Mouse (Mus musculus): ENCODE results near the gene Gm7929. TPM values are rescaled to one million over a fixed set of nuclear protein-coding genes. Genes with fewer than 3 reads are reported as not detected.
"Not testable (repeated sequence)": the region's sequence is repeated elsewhere in the genome, so short reads cannot be mapped to it uniquely, and the experiment has no call there.

Gene Gm7929
- not detected for total RNA-seq (2021)

DNA sequence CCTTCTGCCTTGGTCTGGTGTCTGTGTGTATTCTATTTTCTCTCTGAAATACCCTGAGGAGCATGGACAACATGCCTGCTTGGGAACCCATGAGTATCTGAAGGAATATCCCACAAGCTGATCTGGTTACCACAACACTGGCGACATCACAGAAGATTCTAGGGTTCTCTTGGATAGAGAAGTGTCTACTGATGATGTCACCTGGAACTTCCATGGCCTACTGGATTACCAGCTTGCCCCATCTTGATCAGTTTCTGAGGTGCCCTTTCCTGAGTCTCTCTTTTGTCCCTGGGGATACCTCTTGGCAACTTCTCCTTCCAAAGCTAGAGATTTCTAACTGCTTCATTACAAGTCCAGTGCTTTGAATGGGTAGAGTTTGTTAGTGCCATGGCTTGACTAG is at the start of gene Gm7929:
Gene Gm7929 (minus strand): TSS at position 101 of the 400 bp plus-strand sequence.
- DNase-seq (ENCODE audit: low spot score); intact Hi-C loops (cut with DNase I): not testable (repeated sequence)

DNA sequence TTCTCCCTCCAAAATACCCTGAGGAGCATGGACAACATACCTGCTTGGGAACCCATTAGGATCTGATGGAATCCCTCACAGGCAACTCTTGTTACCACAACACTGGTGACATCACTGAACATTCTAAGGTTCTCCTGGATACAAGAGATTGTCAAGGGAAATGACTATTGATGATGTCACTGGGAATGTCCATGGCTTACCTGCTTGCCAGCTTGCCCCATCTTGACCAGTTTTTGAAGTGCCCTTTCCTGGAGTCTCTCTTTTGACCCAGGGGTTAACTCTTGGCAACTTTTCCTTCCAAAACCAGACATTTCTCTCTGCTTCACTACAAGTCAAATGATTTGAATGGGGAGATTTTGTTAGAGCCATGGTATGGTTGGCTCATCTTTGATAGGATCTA is 21.9 kb upstream of the Gm7929 start, which contains the start of gene Gm47189:
Gene Gm47189 (minus strand): TSS at position 101 of the 400 bp plus-strand sequence.
- DNase-seq (ENCODE audit: low spot score); intact Hi-C loops (cut with DNase I): not testable (repeated sequence)

DNA sequence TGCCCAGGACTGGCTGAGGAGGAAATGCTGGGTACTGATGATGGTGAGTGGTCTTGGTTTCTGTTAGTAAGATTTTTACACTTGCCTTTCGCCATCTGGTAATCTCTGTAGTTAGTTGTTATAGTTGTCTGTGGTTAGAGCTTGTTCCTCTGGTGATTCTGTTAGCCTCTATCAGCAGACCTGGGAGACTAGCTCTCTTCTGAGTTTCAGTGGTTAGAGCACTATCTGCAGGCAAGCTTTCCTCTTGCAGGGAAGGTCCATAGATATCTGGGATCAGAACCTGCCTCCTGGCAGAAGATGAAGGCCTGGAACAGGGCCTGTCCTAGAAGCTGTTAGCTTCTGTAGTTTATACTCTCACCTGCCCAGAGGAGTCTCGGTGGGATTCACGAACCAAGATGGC is 5.5 kb upstream of the Gm7929 start:
- DNase-seq (ENCODE audit: low spot score) = peak; percentile 2
- intact Hi-C loops (cut with DNase I) = not testable (repeated sequence)

DNA sequence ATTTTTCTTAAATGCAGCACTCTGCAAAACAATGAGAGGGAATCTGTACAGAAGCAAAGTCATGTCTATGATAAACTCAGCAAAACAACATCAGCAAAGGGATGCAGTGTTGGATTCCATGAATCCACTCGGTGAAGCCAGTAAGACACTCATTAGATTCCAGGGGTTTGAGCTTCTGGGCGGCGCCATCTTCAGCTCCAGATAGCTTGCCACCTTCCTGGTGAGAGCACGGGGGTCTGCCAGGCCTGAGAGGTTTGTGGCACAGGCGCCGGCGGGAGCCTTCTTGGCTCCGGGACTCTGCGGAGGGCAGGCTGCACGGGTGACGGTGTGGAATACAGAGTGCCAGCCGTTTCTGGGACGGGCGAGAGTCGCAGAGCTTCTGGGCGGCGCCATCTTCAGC is 27.0 kb downstream of the Gm7929 start:
- intact Hi-C loops (cut with DNase I); DNase-seq (ENCODE audit: low spot score): not testable (repeated sequence)

DNA sequence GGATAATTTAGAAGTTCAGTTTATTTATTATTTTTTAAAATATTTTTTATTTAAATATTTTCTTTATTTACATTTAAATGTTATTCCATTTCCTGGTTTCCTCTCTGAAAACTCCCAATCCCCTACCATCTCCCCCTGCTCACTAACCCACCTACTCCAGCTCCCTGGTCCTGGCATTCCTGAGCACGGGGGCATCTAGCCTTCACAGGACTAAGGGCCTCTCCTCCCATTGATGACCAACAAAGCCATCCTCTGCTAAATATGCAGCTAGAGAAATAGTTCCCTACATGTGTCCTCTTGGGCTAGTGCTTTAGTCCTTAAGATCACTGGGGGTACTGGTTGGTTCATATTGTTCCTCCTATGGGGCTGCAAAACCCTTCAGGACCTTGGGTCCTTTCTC is 33.2 kb downstream of the Gm7929 start:
- DNase-seq (ENCODE audit: low spot score); intact Hi-C loops (cut with DNase I): not testable (repeated sequence)

DNA sequence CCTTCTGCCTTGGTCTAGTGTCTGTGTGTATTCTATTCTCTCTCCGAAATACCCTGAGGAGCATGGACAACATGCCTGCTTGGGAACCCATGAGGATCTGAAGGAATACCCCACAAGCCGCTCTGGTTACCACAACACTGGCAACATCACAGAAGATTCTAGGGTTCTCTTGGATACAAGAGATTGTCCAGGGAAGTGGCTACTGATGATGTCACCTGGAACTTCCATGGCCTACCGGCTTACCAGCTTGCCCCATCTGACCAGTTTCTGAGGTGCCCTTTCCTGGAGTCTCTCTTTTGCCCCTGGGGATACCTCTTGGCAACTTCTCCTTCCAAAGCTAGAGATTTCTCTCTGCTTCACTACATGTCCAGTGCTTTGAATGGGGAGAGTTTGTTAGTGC is 48.6 kb downstream of the Gm7929 start, which contains the start of gene Gm8068:
Gene Gm8068 (minus strand): TSS at position 101 of the 400 bp plus-strand sequence.
- intact Hi-C loops (cut with DNase I); DNase-seq (ENCODE audit: low spot score): not testable (repeated sequence)

Other genes with a start within 250 kb of the Gm7929 start
- not detected for gene Gm7970, start 195.0 kb downstream of the Gm7929 start, total RNA-seq (2021)
- not detected for gene 1700049E17Rik2, start 177.4 kb downstream of the Gm7929 start, total RNA-seq (2021)
- gene Gm3072, start 126.0 kb downstream of the Gm7929 start, total RNA-seq (2021) = not detected
- not detected for gene Gm3676, start 104.1 kb downstream of the Gm7929 start, total RNA-seq (2021)
- gene Gm8068, start 48.7 kb downstream of the Gm7929 start, total RNA-seq (2021) = not detected
- not detected for gene Gm47189, start 21.8 kb upstream of the Gm7929 start, total RNA-seq (2021)
- gene Gm7980, start 156.7 kb upstream of the Gm7929 start, total RNA-seq (2021) = not detected
- gene 1700049E17Rik1, start 174.3 kb upstream of the Gm7929 start, total RNA-seq (2021) = not detected
- not detected for gene 1700024B05Rik, start 193.4 kb upstream of the Gm7929 start, total RNA-seq (2021)
- gene Gm6401, start 217.3 kb upstream of the Gm7929 start, total RNA-seq (2021) = not detected
- not detected for gene Gm3543, start 232.7 kb upstream of the Gm7929 start, total RNA-seq (2021)

All from heart, postnatal 25 days (tissue).